Mouse (Mus musculus) olfactory bulb, adult 2 months (tissue): ENCODE results near the gene 2510002D24Rik.

Source experiments
- CTCF ChIP-seq: fragments of 200-500 bp; IDR thresholded peaks from 2 replicates; pipeline ENCODE4 v1.5.1; 2012; ENCODE audit warnings: low read depth, mild to moderate bottlenecking, low read length, moderate library complexity; ENCODE audit not compliant: insufficient read depth
- POLR2A ChIP-seq: fragments of 200-500 bp; IDR thresholded peaks from 2 replicates; pipeline ENCODE4 v1.6.1; 2012; ENCODE audit warnings: mild to moderate bottlenecking, low read depth, low read length, moderate library complexity; ENCODE audit not compliant: insufficient read depth

- TF ChIP-seq POLR2A (no peak), CTCF (no peak)
These were observed 7.3 kb upstream of the 2510002D24Rik start for GRCm38 (mm10) chr16:18829102-18829501.
